ENCODE assay signal across 13 mouse cellular contexts in genomic region chr10:121483364-121483763, GRCm38 (mm10).
"Had no signal": no experiment of that assay in that cellular context is flagged by ENCODE, and none has a peak within 500 bp of the region (broad histone marks: within the 10 kb centered on the region; RNA-seq: fewer than 3 reads in every experiment).

No protein-coding gene starts in this region.

- H3K4me1 ChIP-seq: midbrain, embryonic 13.5 days; midbrain, embryonic 15.5 days; neural tube, embryonic 12.5 days; stomach, embryonic 15.5 days had no signal

- H3K4me3 ChIP-seq: midbrain, embryonic 13.5 days; midbrain, embryonic 15.5 days; neural tube, embryonic 12.5 days; stomach, embryonic 15.5 days had no signal

- H3K27me3 ChIP-seq: midbrain, embryonic 13.5 days; midbrain, embryonic 15.5 days; neural tube, embryonic 12.5 days; stomach, embryonic 15.5 days had no signal

- H3K27ac ChIP-seq: liver, embryonic 14.5 days; midbrain, embryonic 13.5 days; midbrain, embryonic 15.5 days; neural tube, embryonic 12.5 days; stomach, embryonic 15.5 days; stomach, postnatal 0 days had no signal

- H3K9me3 ChIP-seq: midbrain, embryonic 13.5 days; midbrain, embryonic 15.5 days; neural tube, embryonic 12.5 days; stomach, embryonic 15.5 days had no signal

- DNase-seq: lung, adult 18-20 months; lung, embryonic 14.5 days; lung, postnatal 10 days; right cerebral cortex, postnatal 14 days; thymus, adult 2 months; thymus, postnatal 14 days; thymus, postnatal 36 days had no signal

- ATAC-seq: midbrain, embryonic 13.5 days; midbrain, embryonic 15.5 days had no signal

- H3K36me3 ChIP-seq: midbrain, embryonic 13.5 days; midbrain, embryonic 15.5 days; neural tube, embryonic 12.5 days; stomach, embryonic 15.5 days had no signal
